Mouse (Mus musculus) embryonic facial prominence, embryonic 13.5 days (tissue): ENCODE results near the gene Fam240a. TPM values are rescaled to one million over a fixed set of nuclear protein-coding genes. Genes with fewer than 3 reads are reported as not detected.
A peak's percentile ranks its signal among the peaks of the same experiment; 100 is the strongest.

Experiments used
- ATAC-seq: fragments of 200-750 bp; cut with Nextera tagmentation; 2 replicates; pipeline ENCODE4 v1.8.0; 2017; ENCODE audit warnings: low read depth; ENCODE audit not compliant: insufficient number of reproducible peaks, insufficient read depth, low FRiP score, low TSS enrichment
- H3K27ac ChIP-seq: fragments of 300-500 bp; sonication (generic); 2 replicates; pipeline ENCODE4 v1.5.1; 2015; ENCODE audit warnings: moderate library complexity, mild to moderate bottlenecking, inconsistent platforms
- H3K27me3 ChIP-seq: fragments of 300-500 bp; sonication (generic); 2 replicates; pipeline ENCODE4 v1.6.1; 2015; ENCODE audit warnings: mild to moderate bottlenecking, inconsistent platforms
- H3K36me3 ChIP-seq: fragments of 300-500 bp; sonication (generic); 2 replicates; pipeline ENCODE4 v1.6.1; 2015; ENCODE audit warnings: mild to moderate bottlenecking, inconsistent platforms
- H3K4me1 ChIP-seq: fragments of 300-500 bp; sonication (generic); 2 replicates; pipeline ENCODE4 v1.6.1; 2015; ENCODE audit warnings: inconsistent platforms
- H3K4me2 ChIP-seq: fragments of 300-500 bp; sonication (generic); 2 replicates; pipeline ENCODE4 v1.6.1; 2015; ENCODE audit warnings: moderate library complexity, mild to moderate bottlenecking, inconsistent platforms
- H3K4me3 ChIP-seq: fragments of 300-500 bp; sonication (generic); 2 replicates; pipeline ENCODE4 v1.5.1; 2015; ENCODE audit warnings: mild to moderate bottlenecking, inconsistent platforms
- H3K9ac ChIP-seq: fragments of 300-500 bp; sonication (generic); 2 replicates; pipeline ENCODE4 v1.6.1; 2015; ENCODE audit warnings: mild to moderate bottlenecking, inconsistent platforms
- H3K9me3 ChIP-seq: fragments of 300-500 bp; sonication (generic); 2 replicates; pipeline ENCODE4 v1.6.1; 2016; ENCODE audit warnings: inconsistent platforms
- WGBS: fragments of 180-500 bp; shearing (Covaris S2); methylation state at CpG from one replicate; pipeline ENCODE4 v1.1.7; 2015; ENCODE audit warnings: mixed read lengths; 5-methylcytosine and 5-hydroxymethylcytosine counted together
- polyA plus RNA-seq: library from polyadenylated mRNA; unstranded; fragments of >200 nt; fragmentation: Nextera tagmentation; extraction: Ambion mirVana; gene quantifications from 2 replicates; pipeline ENCODE4 v1.2.1, GENCODE M21; 2015

Fam240a gene
- polyA plus RNA-seq, 1 experiment from 2014 or later: not detected

- no peak overlapping the region for H3K27ac ChIP-seq
- no peak overlapping the region for H3K4me3 ChIP-seq
- ATAC-seq: no peak
- H3K4me2 ChIP-seq: no peak overlapping the region
- WGBS: 68% methylated on average over 12 of the region's 12 CpGs
- H3K4me1 ChIP-seq: no peaks in the 10 kb centered on the region
- no peak overlapping the region for H3K9ac ChIP-seq
- no peaks in the 10 kb centered on the region for H3K36me3 ChIP-seq
- no peaks in the 10 kb centered on the region for H3K9me3 ChIP-seq
- peaks cover 5% of the 10 kb centered on the region; the same call in 1 of the 2 replicates for H3K27me3 ChIP-seq
Measured at GRCm38 (mm10) chr9:110937506-110938490, 21.1 kb upstream of the Fam240a start.

DNA sequence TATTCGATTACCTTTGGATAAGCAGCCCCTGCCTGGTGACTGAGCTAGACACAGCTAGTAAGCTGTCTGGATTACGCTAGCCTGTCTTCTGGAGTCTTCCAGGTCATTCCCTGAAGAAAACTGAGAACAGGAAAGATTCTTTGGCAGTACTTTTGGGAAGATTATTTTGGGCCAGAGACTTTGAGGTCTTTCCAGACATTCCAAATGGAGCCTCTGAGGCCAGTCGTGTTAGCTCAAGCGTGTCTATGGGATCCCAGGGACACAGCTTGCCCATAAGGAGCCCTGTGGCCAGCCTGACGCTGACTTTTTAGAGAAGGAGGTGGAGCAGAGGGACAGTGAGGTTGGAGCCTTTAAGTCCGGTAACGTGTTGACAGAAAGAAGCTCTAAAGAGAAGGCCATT lies 19.3 kb upstream of the Fam240a start:
- H3K27ac ChIP-seq: no peak overlapping the region
- H3K27me3 ChIP-seq: no peaks in the 10 kb centered on the region
- no peak for ATAC-seq
- no peak overlapping the region for H3K4me2 ChIP-seq
- WGBS: 85% methylated on average over 7 of the region's 7 CpGs
- no peak overlapping the region for H3K9ac ChIP-seq
- no peak overlapping the region for H3K4me3 ChIP-seq
- peaks cover 10% of the 10 kb centered on the region for H3K4me1 ChIP-seq
- no peaks in the 10 kb centered on the region for H3K9me3 ChIP-seq
- H3K36me3 ChIP-seq: no peaks in the 10 kb centered on the region

- H3K27ac ChIP-seq: no peak overlapping the region
- 80% methylated on average over 12 of the region's 12 CpGs for WGBS
Measured at GRCm38 (mm10) chr9:110933850-110934437, 17.3 kb upstream of the Fam240a start.

GRCm38 (mm10) chr9:110931573-110931972 lies 14.9 kb upstream of the Fam240a start:
- no peak for ATAC-seq
- H3K9me3 ChIP-seq: no peaks in the 10 kb centered on the region
- no peaks in the 10 kb centered on the region for H3K27me3 ChIP-seq
- H3K9ac ChIP-seq: no peak overlapping the region
- no peak overlapping the region for H3K4me3 ChIP-seq
- H3K4me2 ChIP-seq: no peak overlapping the region
- H3K27ac ChIP-seq: peak overlapping the region; percentile 71; the same call in 1 of the 2 replicates
- no peaks in the 10 kb centered on the region for H3K36me3 ChIP-seq
- peaks cover 10% of the 10 kb centered on the region for H3K4me1 ChIP-seq
- 54% methylated on average over 6 of the region's 6 CpGs for WGBS

More at GRCm38 (mm10) chr9:110933850-110934437, 17.3 kb upstream of the Fam240a start:
- Histone ChIP-seq H3K9ac (no peak overlapping the region), H3K9me3 (no peaks in the 10 kb centered on the region), H3K36me3 (no peaks in the 10 kb centered on the region), H3K4me3 (no peak overlapping the region), H3K27me3 (no peaks in the 10 kb centered on the region), H3K4me2 (no peak overlapping the region), H3K4me1 (peaks cover 10% of the 10 kb centered on the region)
- ATAC-seq: no peak

- Histone ChIP-seq H3K4me1 (peaks cover 9% of the 10 kb centered on the region), H3K4me2 (no peak overlapping the region), H3K27me3 (no peaks in the 10 kb centered on the region), H3K4me3 (no peak overlapping the region), H3K27ac (no peak overlapping the region), H3K9ac (no peak overlapping the region), H3K36me3 (no peaks in the 10 kb centered on the region), H3K9me3 (no peaks in the 10 kb centered on the region)
- WGBS: 17% methylated on average over 7 of the region's 7 CpGs
- no peak for ATAC-seq
Measured at GRCm38 (mm10) chr9:110922759-110923158, 6.1 kb upstream of the Fam240a start.

DNA sequence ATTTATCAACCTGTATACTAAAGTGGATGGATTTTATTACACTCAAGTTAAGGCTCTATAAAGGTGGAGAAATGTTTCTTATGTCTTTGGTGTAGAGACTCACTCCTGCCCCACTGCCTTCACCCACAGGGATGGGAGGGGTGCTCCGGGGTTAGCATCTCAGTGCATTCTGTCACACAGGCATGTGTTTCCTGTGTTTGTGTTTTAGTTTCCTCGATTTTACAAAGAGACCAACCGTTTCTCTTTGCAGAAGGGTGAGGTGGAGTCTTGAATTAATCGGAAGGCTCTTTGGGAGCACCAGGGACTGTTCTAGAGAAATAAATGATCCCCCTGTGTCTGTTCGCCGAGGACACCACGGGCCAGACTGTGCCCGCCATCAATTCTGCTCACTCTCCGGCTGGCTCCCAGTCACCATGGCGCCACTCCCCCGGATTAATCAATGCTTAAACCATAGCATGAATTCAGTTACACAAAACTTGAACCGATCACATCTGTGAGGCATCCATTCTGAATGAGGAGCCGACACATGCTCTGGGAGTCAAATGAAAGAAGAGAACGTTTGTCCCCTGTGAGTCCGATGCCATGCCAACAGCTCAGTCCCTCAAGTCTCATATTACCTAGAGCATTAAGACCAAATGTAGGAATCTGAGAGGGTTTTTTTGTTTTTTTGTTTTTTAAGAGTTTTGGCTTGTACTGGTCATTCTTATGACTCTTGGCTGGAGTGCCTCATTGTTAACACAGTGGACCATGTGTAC lies 4.2 kb upstream of the Fam240a start:
- Histone ChIP-seq H3K27ac (peak overlapping the region; percentile 55), H3K4me3 (no peak overlapping the region), H3K4me1 (peaks cover 13% of the 10 kb centered on the region), H3K27me3 (no peaks in the 10 kb centered on the region), H3K4me2 (peak overlapping the region; percentile 36), H3K36me3 (no peaks in the 10 kb centered on the region), H3K9me3 (no peaks in the 10 kb centered on the region), H3K9ac (no peak overlapping the region)
- no peak for ATAC-seq
- 29% methylated on average over 15 of the region's 15 CpGs for WGBS

DNA sequence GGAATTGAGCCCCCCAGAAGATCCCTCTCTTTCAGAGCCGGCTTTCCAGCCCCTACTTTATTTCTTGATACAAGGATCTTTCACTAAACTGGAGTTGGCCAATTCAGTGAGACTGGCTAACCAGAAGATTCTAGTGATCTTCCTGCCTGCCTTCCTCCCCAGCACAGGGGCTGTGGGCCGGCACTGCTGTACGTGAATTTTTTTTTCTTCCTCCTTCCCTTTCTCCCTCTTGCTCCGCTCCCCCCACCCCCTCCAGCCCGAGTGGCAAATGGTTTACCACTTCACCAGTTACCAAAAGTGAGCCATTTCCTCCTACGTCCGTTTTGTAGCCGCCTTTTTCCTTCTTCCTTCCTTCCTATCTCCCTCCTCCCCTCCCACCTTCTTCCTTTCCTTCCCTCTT lies 1.2 kb downstream of the Fam240a start:
- H3K4me2 ChIP-seq: no peak overlapping the region

GRCm38 (mm10) chr9:110914631-110915236 lies 1.9 kb downstream of the Fam240a start:
- Histone ChIP-seq H3K9me3 (no peaks in the 10 kb centered on the region), H3K4me3 (no peak overlapping the region), H3K4me1 (peaks cover 10% of the 10 kb centered on the region; the same call in 1 of the 2 replicates), H3K27ac (no peak overlapping the region), H3K9ac (no peak overlapping the region), H3K27me3 (no peaks in the 10 kb centered on the region), H3K4me2 (no peak overlapping the region), H3K36me3 (no peaks in the 10 kb centered on the region)
- WGBS: 52% methylated on average over 21 of the region's 21 CpGs
- no peak for ATAC-seq

More for the DNA sequence above, 1.2 kb downstream of the Fam240a start:
- Histone ChIP-seq H3K9me3 (no peaks in the 10 kb centered on the region), H3K36me3 (no peaks in the 10 kb centered on the region), H3K27ac (0 out of 2 replicates have a peak overlapping the region, but pooled peaks have one; percentile 23), H3K4me3 (no peak overlapping the region), H3K9ac (no peak overlapping the region), H3K27me3 (no peaks in the 10 kb centered on the region), H3K4me1 (peaks cover 7% of the 10 kb centered on the region; the same call in 1 of the 2 replicates)
- WGBS: 57% methylated on average over 8 of the region's 8 CpGs
- no peak for ATAC-seq

- no peak overlapping the region for H3K4me3 ChIP-seq
- peaks cover 9% of the 10 kb centered on the region; the same call in 1 of the 2 replicates for H3K4me1 ChIP-seq
- H3K27me3 ChIP-seq: no peaks in the 10 kb centered on the region
- H3K4me2 ChIP-seq: no peak overlapping the region
- WGBS: 76% methylated on average over 6 of the region's 6 CpGs
- H3K36me3 ChIP-seq: no peaks in the 10 kb centered on the region
- no peak overlapping the region for H3K9ac ChIP-seq
- no peak for ATAC-seq
- H3K9me3 ChIP-seq: no peaks in the 10 kb centered on the region
- H3K27ac ChIP-seq: no peak overlapping the region
Measured at GRCm38 (mm10) chr9:110909371-110909967, 7.2 kb downstream of the Fam240a start.

DNA sequence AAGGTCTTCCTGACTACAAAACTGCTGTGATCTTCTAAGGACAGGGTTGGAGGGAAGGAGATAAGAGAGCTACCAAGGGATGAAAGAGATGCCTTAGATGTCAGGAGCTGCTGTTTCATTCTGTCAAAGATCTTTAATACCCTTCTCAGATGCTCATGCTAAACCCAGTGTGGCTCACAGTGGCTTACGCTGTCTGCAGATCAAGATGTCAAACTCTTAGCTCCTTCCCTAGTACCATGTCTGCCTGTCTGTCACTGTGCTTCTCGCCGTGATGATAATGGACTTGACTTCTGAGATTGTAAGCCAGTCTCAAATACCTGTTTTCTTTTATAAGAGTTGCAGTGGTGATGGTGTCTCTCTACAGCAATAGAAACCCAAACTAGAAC lies 8.0 kb downstream of the Fam240a start:
- 89% methylated on average over 3 of the region's 3 CpGs for WGBS
- Histone ChIP-seq H3K4me3 (no peak overlapping the region), H3K9me3 (no peaks in the 10 kb centered on the region), H3K4me2 (no peak overlapping the region), H3K4me1 (peaks cover 9% of the 10 kb centered on the region; the same call in 1 of the 2 replicates), H3K9ac (no peak overlapping the region), H3K27ac (no peak overlapping the region), H3K27me3 (no peaks in the 10 kb centered on the region; the same call in 1 of the 2 replicates), H3K36me3 (no peaks in the 10 kb centered on the region)
- no peak for ATAC-seq
